Mouse (Mus musculus) bone marrow, adult 2 months (tissue): ENCODE measurements around the gene Aff3.

Source experiments
- CTCF ChIP-seq: fragments of 200-500 bp; IDR thresholded peaks from 2 replicates; pipeline ENCODE4 v1.5.1; 2011; ENCODE audit warnings: low read length, control low read depth; ENCODE audit not compliant: control insufficient read depth, insufficient read depth
- POLR2A ChIP-seq: fragments of 200-500 bp; IDR thresholded peaks from 2 replicates; pipeline ENCODE4 v1.6.1; 2011; ENCODE audit warnings: low read depth, mild to moderate bottlenecking, control low read depth, low read length, borderline replicate concordance; ENCODE audit not compliant: control insufficient read depth

DNA sequence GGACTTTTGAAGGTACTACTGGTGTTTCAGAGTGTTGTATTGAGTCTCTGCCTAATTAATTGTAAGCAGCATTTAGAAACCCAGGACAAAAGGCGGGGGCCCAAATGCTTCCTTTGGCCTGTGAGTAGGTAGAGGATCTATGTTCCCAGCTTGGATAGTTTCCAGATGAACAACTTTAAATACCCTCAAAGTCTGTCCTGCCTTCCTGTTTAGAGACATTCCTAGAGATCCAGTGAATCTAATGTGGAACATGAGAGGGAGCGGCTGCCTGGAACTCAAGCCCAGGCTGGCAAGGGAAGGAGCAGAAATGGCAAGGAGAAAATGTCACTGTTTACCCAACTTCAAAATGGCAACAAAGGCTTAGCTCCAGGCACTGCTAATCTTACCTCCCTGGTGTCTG lies 300.9 kb downstream of the Aff3 start:
- TF ChIP-seq POLR2A (no peak), CTCF (no peak)
